Mouse (Mus musculus): Measurements from ENCODE around the gene Evi5.

DNA sequence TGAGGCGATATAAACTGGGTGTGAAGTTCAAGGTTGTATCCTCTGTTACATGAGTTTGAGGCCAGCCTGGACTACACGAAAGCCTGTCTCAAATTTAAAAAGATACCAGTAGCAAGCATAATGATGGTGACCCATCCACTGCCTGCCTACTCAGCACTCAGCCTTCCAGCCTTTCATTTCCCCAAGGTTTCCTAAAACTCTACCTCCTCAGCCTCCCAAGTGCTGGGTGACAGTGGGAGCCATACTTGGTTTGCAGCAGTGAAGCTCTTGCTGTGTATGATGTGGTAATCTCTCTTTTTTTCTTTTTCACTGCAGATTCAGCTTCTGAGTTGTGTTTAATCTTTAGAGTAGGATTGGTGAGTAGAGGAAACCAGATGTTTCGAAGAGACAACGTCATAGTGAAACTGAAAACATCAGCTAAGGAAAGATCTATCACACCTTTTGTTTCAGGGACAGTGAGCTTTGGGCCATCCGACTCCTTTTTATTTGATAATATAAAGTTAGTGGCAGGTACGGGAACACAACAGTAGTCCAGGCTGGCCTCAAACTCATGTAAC is 171.6 kb downstream of the Evi5 start:
- TF ChIP-seq CTCF (IDR thresholded peaks at IDR 0.05; ENCODE audit: control insufficient read depth, insufficient read depth, insufficient read length) (no peak), MYOG (IDR thresholded peaks at IDR 0.05; ENCODE audit: control insufficient read depth, extremely low read depth, insufficient read length) (no peak)
